Mouse (Mus musculus) heart, postnatal 0 days (tissue): ENCODE measurements around the gene Il1rapl1. TPM values are rescaled to one million over a fixed set of nuclear protein-coding genes. Genes with fewer than 3 reads are reported as not detected.

Source experiments
- ATAC-seq: fragments of 200-750 bp; cut with Nextera tagmentation; 2 replicates; pipeline ENCODE4 v1.8.0; 2017; ENCODE audit warnings: low read depth, moderate number of reproducible peaks, moderate library complexity; ENCODE audit not compliant: insufficient read depth
- DNase-seq: peaks from one replicate; pipeline ENCODE4 v3.0.0-alpha.2; 2016; ENCODE audit warnings: low spot score
- H3K27ac ChIP-seq: fragments of 300-500 bp; sonication (generic); 2 replicates; pipeline ENCODE4 v1.5.1; 2014; ENCODE audit warnings: low read depth, mild to moderate bottlenecking
- H3K27me3 ChIP-seq: fragments of 300-500 bp; sonication (generic); 2 replicates; pipeline ENCODE4 v1.6.1; 2014; ENCODE audit warnings: low read length, mixed read lengths; ENCODE audit not compliant: control insufficient read depth, insufficient read depth
- H3K36me3 ChIP-seq: fragments of 300-500 bp; sonication (generic); replicated peaks from 2 replicates; pipeline ENCODE4 v1.6.1; 2014; ENCODE audit warnings: low read length, mixed read lengths; ENCODE audit not compliant: control insufficient read depth, insufficient read depth
- H3K4me1 ChIP-seq: fragments of 300-500 bp; sonication (generic); 2 replicates; pipeline ENCODE4 v1.6.1; 2014; ENCODE audit warnings: antibody characterized with exemption; ENCODE audit not compliant: control insufficient read depth, insufficient read depth
- H3K4me2 ChIP-seq: fragments of 300-500 bp; sonication (generic); 2 replicates; pipeline ENCODE4 v1.6.1; 2014; ENCODE audit warnings: low read depth, mild to moderate bottlenecking, low read length, moderate library complexity
- H3K4me3 ChIP-seq: fragments of 300-500 bp; sonication (generic); 2 replicates; pipeline ENCODE4 v1.5.1; 2014; ENCODE audit warnings: low read depth, low read length
- H3K9ac ChIP-seq: fragments of 300-500 bp; sonication (generic); replicated peaks from 2 replicates; pipeline ENCODE4 v1.6.1; 2014; ENCODE audit warnings: low read depth, low read length, mixed read lengths
- H3K9me3 ChIP-seq: fragments of 300-500 bp; sonication (generic); replicated peaks from 2 replicates; pipeline ENCODE4 v1.6.1; 2016; ENCODE audit warnings: low read length; ENCODE audit not compliant: control insufficient read depth
- CTCF ChIP-seq: IDR thresholded peaks from 2 replicates; pipeline ENCODE4 v1.5.1; 2016; ENCODE audit warnings: antibody characterized with exemption, control low read depth, low read depth
- EP300 ChIP-seq: IDR thresholded peaks from 2 replicates; pipeline ENCODE4 v1.6.1; 2016; ENCODE audit warnings: antibody characterized with exemption, low read depth
- WGBS: fragments of 180-500 bp; shearing (Covaris S2); extraction: QIAGEN DNeasy Blood & Tissue Kit; methylation state at CpG from one replicate; pipeline ENCODE4 v1.1.7; 2014; 5-methylcytosine and 5-hydroxymethylcytosine counted together
- polyA plus RNA-seq: library from polyadenylated mRNA; unstranded; fragments of >200 nt; fragmentation: Nextera tagmentation; extraction: Ambion mirVana; gene quantifications from 2 replicates; pipeline ENCODE4 v1.2.1, GENCODE M21; 2015
- total RNA-seq: library from RNA; depleted of rRNA; stranded (reverse); fragments of >200 nt; gene quantifications from 2 replicates; pipeline ENCODE4 v1.2.3, GENCODE M21; 2014; ENCODE audit warnings: low replicate concordance

Il1rapl1 gene
- total and polyA plus RNA-seq, 2 experiments from 2014 or later = 0.08 TPM; not detected in 1

- no peak for DNase-seq
- TF ChIP-seq CTCF (no peak), EP300 (no peak)
- H3K4me2 ChIP-seq = no peak overlapping the region
- no peak overlapping the region for H3K27ac ChIP-seq
- ATAC-seq = no peak
- H3K36me3 ChIP-seq = no peaks in the 10 kb centered on the region
- H3K27me3 ChIP-seq = no peaks in the 10 kb centered on the region
- 44% methylated on average over 6 of the region's 6 CpGs for WGBS
- H3K4me1 ChIP-seq = no peaks in the 10 kb centered on the region
- H3K9ac ChIP-seq = no peak overlapping the region
- H3K9me3 ChIP-seq = no peaks in the 10 kb centered on the region
- no peak overlapping the region for H3K4me3 ChIP-seq
These were observed 1.9 kb downstream of the Il1rapl1 start for GRCm38 (mm10) chrX:88113561-88113960.

- H3K36me3 ChIP-seq = no peaks in the 10 kb centered on the region
- no peak overlapping the region for H3K9ac ChIP-seq
- H3K4me1 ChIP-seq = no peaks in the 10 kb centered on the region
- no peak for TF ChIP-seq EP300
- no peak for TF ChIP-seq CTCF
- no peaks in the 10 kb centered on the region for H3K27me3 ChIP-seq
- H3K4me2 ChIP-seq = no peak overlapping the region
- ATAC-seq (no peak), DNase-seq (no peak)
- H3K4me3 ChIP-seq = no peak overlapping the region
- no peak overlapping the region for H3K27ac ChIP-seq
- no peaks in the 10 kb centered on the region for H3K9me3 ChIP-seq
- 26% methylated on average over 2 of the region's 2 CpGs for WGBS
These were observed 3.2 kb downstream of the Il1rapl1 start for GRCm38 (mm10) chrX:88112254-88112653.

- TF ChIP-seq EP300 (no peak), CTCF (no peak)
- WGBS = 70% methylated on average over 2 of the region's 2 CpGs
- no peak overlapping the region for H3K27ac ChIP-seq
- H3K4me2 ChIP-seq = no peak overlapping the region
- H3K4me1 ChIP-seq = no peaks in the 10 kb centered on the region
- no peak for DNase-seq
- no peaks in the 10 kb centered on the region for H3K9me3 ChIP-seq
- no peak overlapping the region for H3K4me3 ChIP-seq
- H3K36me3 ChIP-seq = no peaks in the 10 kb centered on the region
- H3K9ac ChIP-seq = no peak overlapping the region
- no peaks in the 10 kb centered on the region for H3K27me3 ChIP-seq
- no peak for ATAC-seq
These were observed 5.7 kb downstream of the Il1rapl1 start for GRCm38 (mm10) chrX:88109733-88110132.

GRCm38 (mm10) chrX:88093936-88094569 is 21.4 kb downstream of the Il1rapl1 start:
- H3K4me1 ChIP-seq = no peaks in the 10 kb centered on the region
- no peaks in the 10 kb centered on the region for H3K36me3 ChIP-seq
- H3K9me3 ChIP-seq = no peaks in the 10 kb centered on the region
- TF ChIP-seq CTCF (no peak), EP300 (no peak)
- no peak overlapping the region for H3K4me3 ChIP-seq
- no peak overlapping the region for H3K27ac ChIP-seq
- no peak overlapping the region for H3K4me2 ChIP-seq
- no peak overlapping the region for H3K9ac ChIP-seq
- ATAC-seq (no peak), DNase-seq (no peak)
- H3K27me3 ChIP-seq = no peaks in the 10 kb centered on the region

GRCm38 (mm10) chrX:88089873-88090272 is 25.6 kb downstream of the Il1rapl1 start:
- Histone ChIP-seq H3K27ac (no peak overlapping the region), H3K9me3 (no peaks in the 10 kb centered on the region), H3K4me1 (no peaks in the 10 kb centered on the region), H3K27me3 (no peaks in the 10 kb centered on the region), H3K9ac (no peak overlapping the region), H3K4me2 (no peak overlapping the region), H3K4me3 (no peak overlapping the region), H3K36me3 (no peaks in the 10 kb centered on the region)
- ATAC-seq = no peak
- DNase-seq = no peak
- 46% methylated on average over 2 of the region's 2 CpGs for WGBS
- TF ChIP-seq CTCF = no peak

- TF ChIP-seq CTCF (no peak), EP300 (no peak)
These were observed 42.6 kb downstream of the Il1rapl1 start for GRCm38 (mm10) chrX:88072741-88073419.

More at GRCm38 (mm10) chrX:88072741-88073419, 42.6 kb downstream of the Il1rapl1 start:
- Histone ChIP-seq H3K9ac (no peak overlapping the region), H3K27me3 (no peaks in the 10 kb centered on the region), H3K4me1 (no peaks in the 10 kb centered on the region), H3K36me3 (no peaks in the 10 kb centered on the region), H3K4me3 (no peak overlapping the region), H3K27ac (no peak overlapping the region), H3K4me2 (no peak overlapping the region), H3K9me3 (no peaks in the 10 kb centered on the region)
- no peak for DNase-seq
- no peak for ATAC-seq
- WGBS = 36% methylated on average over 7 of the region's 7 CpGs
